Mouse (Mus musculus) kidney, postnatal 4 days (tissue): ENCODE results near the gene Stpg2.
"Not testable (repeated sequence)": the region's sequence is repeated elsewhere in the genome, so short reads cannot be mapped to it uniquely, and the experiment has no call there.

Experiments
- DNase-seq, 2 experiments: peaks; one replicate each; pipeline ENCODE4 v3.0.0; 2021; ENCODE audit warnings: mixed read lengths in 2 of 2

Gene Stpg2

GRCm38 (mm10) chr3:139442170-139442569, 236.7 kb downstream of the Stpg2 start:
- DNase-seq = no peak

DNA sequence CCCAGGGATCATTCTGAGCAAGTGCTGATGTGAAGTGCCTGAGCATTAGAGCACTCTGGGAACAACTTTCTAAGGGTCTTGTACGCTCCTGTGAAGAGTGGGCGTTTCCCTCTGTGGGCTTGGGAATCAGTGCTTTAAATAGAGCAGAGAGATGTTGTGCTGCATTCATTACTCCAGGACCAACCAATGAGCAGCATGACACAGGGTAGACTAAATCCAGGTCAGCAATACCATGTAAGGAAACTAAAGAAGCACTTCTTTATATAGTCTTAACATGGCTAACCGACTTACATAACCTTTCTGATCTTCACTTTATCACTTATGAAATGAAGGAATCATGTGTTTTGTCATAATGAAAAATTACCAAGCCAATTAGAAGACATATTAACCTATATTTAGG, 290.4 kb downstream of the Stpg2 start:
- DNase-seq = no peak

GRCm38 (mm10) chr3:139502216-139502615, 296.7 kb downstream of the Stpg2 start:
- no peak for DNase-seq

GRCm38 (mm10) chr3:139509275-139509985, 303.9 kb downstream of the Stpg2 start:
- peak in 1 of 2 experiments; percentile 3 for DNase-seq

- no peak for DNase-seq
Observed at GRCm38 (mm10) chr3:139578496-139578895, 373.0 kb downstream of the Stpg2 start.

- no peak for DNase-seq
Observed at GRCm38 (mm10) chr3:139581298-139581697, 375.8 kb downstream of the Stpg2 start.

DNA sequence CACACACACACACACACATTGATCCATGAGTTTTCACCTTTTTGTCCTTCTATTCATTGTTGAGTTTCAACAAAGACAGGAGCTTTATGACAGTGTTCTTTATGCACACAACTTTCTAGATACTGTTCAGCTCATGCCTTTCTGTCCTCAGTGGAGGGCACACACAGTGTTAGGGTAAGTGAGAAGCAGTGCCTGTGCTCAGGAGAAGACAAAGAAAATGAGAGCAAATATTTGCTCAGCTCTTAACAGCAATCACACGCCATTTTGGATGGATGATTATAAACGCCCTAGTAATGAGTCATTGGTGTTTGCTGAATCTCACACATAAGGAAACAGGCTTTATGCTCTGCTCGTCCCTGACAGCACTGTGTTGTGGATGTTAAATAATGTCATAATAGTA, 394.0 kb downstream of the Stpg2 start:
- no peak for DNase-seq

DNA sequence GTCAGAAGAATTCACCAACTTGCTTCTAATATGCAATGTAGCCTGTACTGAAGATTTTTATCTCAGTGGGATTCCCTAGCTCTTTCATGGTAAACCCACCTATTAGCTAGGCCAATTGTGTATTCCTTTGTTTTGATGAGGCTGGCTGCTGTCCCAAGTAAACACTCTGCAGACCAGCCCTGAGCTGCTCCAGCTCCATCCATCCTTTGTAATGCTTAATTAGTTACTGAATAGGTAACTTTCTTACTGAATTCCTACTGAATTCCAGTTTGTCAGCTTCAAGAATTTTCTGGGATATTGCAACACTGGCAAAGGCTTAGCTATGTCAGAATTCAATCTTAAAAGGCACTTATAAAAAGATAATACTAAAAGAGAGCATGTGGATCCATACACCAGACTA, 402.8 kb downstream of the Stpg2 start:
- not testable (repeated sequence) for DNase-seq

DNA sequence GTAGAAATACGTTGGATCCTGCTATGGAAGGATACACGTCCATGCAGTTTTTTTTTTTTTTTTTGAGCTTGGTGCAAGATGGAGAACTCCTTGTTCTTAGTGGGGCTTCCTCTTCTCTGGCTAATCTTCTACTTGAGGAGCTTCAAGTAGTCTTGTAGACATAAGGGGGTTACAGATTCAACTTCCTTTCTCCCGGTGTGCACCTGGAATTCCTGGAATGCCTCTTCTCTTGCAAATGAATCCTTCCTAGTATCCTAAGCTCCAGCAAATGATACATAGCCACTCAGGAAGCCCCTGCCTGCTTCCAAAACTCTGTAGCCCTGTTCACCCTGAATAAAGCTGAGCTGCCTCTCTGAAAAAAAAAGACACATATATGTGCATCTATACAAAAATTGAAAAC, 409.1 kb downstream of the Stpg2 start:
- DNase-seq = no peak

- DNase-seq = no peak
Observed at GRCm38 (mm10) chr3:139615791-139616190, 410.3 kb downstream of the Stpg2 start.

GRCm38 (mm10) chr3:139637887-139638286, 432.4 kb downstream of the Stpg2 start:
- no peak for DNase-seq

- no peak for DNase-seq
Observed at GRCm38 (mm10) chr3:139651505-139651904, 446.0 kb downstream of the Stpg2 start.

DNA sequence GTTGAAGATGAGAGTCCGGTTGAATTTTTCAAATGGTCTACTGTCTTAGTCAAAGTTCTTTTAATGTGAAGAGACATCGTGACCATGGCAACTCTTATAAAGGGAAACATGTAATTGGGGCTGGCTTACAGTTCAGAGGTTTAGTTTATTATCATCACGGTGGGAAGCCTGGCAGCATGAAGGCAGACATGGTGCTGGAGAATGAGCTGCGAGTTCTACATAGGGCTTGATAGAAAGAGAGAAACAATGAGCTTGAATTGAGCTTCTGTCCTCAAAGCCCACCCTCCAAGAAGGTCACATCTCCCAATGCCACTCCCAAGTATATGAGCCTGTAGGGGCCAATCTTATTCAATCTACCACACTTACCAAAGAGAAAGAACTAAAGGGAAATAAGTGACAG, 453.9 kb downstream of the Stpg2 start:
- DNase-seq = no peak

DNA sequence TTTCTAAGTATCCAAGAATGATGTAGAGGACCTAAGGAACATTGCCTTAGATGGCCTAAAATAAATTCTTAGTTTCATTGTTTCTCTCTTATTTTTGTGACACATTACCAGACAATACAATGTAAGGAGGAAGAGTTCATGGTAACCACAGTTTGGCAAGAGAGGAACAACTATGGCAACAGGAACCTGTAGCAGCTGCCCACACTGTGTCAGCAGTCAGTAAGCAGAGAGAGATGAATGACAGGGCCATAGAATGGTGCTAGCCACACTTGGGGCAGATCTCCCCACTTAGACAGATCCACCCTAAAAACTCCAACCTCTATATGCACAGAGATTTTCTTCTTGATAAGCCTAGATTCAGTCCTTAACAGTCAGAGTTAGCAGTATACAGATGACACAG, 456.7 kb downstream of the Stpg2 start:
- no peak for DNase-seq

- no peak for DNase-seq
Observed at GRCm38 (mm10) chr3:139663712-139664245, 458.3 kb downstream of the Stpg2 start.

DNA sequence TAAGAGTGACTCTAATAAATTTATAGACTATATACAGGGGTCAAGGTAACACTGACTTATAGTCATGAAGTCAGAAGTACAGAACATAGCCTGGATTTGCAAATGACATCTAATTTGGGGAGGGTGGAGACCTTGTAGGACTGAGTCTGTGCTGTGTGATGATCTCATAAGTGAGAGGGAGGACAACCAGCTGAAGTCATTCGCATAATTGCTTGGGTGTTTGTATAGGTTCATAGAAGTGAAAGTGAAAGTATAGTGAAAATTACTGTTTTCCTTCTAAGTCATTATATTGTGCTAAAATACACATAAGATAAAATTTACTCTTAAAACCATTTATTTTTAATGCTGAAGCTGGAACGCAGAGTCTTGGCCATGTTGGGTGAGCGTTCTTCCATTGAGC, 459.6 kb downstream of the Stpg2 start:
- no peak for DNase-seq

- no peak for DNase-seq
Observed at GRCm38 (mm10) chr3:139676192-139676591, 470.7 kb downstream of the Stpg2 start.

DNA sequence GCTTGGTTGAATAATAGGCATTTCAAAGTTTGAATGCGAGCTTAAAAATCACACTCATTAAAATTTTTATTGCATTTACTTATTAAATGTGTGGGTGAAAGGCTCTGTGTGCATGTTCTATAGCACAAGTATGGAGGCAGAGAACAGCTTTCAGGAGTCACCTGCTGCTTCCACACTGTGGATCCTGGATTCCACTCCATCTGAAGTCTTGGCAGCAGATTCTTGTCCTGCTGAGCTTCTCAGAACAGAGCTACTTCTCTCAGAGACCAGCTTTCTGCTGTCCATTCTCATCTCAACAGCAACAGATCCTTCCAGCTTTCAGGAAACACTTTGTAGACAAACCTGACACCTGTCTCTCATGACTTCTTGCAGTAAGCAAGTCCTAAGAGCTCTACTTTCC, 471.2 kb downstream of the Stpg2 start:
- DNase-seq = no peak

- not testable (repeated sequence) for DNase-seq
Observed at GRCm38 (mm10) chr3:139704238-139704637, 498.7 kb downstream of the Stpg2 start.

DNA sequence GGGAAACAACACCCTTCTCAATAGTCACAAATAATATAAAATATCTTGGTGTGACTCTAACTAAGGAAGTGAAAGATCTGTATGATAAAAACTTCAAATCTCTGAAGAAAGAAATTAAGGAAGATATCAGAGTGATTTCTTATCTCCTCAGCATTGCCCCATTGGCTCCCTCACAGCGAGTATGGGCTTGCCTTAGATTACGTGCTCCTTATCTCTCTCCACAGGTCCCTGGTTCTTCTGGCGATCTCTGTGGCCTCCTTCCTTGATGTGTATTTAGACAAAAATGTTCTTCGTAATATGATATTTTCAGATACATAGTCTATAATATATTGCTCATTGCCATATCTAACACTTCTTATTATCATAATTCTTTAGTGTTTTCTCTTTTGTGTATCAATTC, 501.9 kb downstream of the Stpg2 start:
- DNase-seq = not testable (repeated sequence)

DNA sequence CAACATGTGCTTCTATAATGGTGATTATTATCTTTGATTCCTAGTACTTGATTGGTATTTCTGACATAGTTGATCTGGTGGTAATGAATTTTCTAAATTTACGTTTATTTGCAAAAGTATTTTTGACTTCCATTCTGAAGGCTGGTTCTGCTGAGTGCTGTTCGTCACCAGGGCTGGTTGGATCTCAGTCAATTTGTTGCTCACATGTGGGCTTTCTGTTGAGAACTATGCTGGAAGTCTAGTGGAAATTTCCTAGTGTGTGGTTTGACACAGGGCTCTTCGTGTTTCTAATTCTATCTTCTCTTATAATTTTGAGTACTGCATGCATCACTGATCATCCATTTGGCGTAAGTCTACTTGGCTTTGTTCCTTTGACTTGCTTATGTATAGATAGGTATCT, 504.3 kb downstream of the Stpg2 start:
- no peak for DNase-seq

GRCm38 (mm10) chr3:139728751-139729150, 523.3 kb downstream of the Stpg2 start:
- DNase-seq = no peak

DNA sequence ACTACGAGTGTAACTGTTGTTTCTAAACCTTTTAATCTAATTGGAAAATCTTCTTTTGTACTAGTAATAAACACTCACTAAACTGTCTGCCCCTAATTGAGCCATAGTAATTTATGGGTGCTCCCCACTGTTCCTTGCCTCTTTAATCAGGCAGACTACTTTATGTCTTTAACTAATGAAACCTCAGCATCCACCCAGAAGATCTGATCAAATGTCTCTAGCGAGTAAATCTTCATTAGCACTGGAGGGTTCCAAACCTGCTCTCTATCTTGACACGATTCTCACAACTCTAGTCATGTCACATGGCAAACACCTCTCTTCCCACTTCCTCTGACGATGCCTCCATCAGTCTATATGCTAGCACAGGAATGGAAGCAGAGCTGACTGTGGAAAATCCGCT, 523.8 kb downstream of the Stpg2 start:
- no peak for DNase-seq

DNA sequence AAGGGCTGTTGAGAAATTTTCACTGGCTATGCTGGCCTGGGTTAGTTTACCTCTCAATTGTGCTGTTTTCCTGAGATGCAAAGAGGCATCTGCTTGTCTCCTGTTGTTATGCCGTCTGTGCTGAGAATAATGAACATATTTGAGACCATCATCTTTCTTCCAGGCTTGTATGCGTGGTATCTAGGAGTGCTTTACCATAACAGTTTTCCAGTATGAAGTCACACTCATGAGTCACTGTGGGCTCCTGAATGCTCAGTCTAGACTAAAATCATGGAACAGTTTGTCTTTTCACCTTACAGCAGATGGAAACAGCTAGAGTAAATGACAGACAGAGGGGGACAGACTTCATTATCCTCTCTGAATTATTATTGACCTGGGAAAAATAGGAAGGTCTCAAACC, 527.7 kb downstream of the Stpg2 start:
- no peak for DNase-seq

DNA sequence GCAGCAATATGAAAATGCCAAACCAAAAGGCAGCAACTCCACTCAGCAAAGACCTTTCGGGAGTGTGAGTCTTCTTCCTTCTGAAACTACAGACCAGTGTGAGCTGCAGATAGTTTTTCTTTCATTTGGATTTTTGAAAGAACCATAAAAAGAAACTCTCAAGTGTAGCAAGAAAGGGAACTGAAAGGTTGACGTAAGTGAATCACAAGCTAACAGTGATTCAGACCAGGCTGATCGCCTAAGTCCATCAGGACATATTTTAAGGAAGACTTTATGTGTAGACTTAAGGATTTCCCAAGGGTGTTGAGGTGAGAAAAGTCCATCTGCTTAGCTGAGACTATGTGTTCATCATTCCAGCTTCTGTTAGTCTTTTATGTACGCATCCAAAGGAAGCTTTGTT, 533.9 kb downstream of the Stpg2 start:
- DNase-seq = no peak
